Mouse (Mus musculus) neutrophil, adult 5-6 weeks (primary cell): ENCODE measurements at regions not wholly inside any gene's neighbourhood (a gene's known extent, or its start where the extent isn't known, plus 50 kb on each side); places are given as distances from the start of the nearest gene placed in this dataset.

Experiments
- ATAC-seq: fragments of 151-379, 151-347 bp; 2 replicates; pipeline ENCODE4 v1.8.0; 2017; ENCODE audit warnings: mild to moderate bottlenecking, moderate TSS enrichment; ENCODE audit not compliant: insufficient number of reproducible peaks, poor library complexity, low FRiP score, severe bottlenecking; ENCODE audit errors: extremely low read depth

- ATAC-seq, result no peak
Observed at GRCm38 (mm10) chr7:82921722-82922121, 54.6 kb downstream of the Mex3b start.

- ATAC-seq, result no peak
Observed at GRCm38 (mm10) chr7:82923220-82924071, 56.3 kb downstream of the Mex3b start.

- no peak for ATAC-seq
Observed at GRCm38 (mm10) chr7:82924092-82924491, 57.0 kb downstream of the Mex3b start.

DNA sequence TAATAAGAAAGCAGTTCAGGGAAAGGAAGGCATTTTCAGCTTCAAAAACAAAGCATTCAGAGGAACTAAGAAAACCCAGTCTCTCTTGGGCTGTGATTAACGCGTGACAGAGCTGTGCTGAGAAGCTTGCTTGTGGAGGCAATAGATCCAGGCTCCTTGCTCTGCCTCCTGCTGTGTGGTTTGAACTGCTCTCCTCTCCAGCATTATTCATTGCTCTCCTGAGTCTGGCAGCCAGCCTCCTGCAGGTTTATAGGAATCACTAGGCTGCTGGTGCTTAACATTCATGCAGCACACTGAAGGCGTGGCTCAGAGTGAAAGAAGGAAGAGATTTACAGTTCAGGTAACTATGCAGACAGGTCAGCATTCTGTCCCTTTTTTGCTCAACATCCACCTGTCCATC lies 71.2 kb downstream of the Mex3b start:
- no peak for ATAC-seq

GRCm38 (mm10) chr7:82939536-82939935 lies 72.4 kb downstream of the Mex3b start:
- no peak for ATAC-seq

GRCm38 (mm10) chr7:82943376-82943775 lies 76.2 kb downstream of the Mex3b start:
- ATAC-seq, result no peak

DNA sequence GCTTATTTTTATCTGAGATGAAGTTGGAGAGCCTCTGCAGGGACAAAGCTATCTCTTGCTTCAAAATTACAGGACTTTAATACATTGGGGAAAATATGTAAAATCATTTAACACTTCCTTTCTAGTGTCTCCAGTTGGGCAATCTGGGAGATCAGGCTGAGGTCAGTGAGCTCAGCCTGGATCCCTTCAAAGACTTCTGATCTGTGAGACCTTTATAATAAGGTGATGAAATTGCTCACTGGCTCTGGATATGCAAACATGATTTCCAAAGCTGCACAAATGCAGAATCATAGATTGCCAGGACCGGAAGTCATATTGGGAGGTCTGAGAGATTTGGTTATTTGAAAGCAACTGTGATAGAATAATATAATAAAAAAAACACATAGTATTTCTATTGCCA lies 76.7 kb downstream of the Mex3b start:
- ATAC-seq, result no peak

DNA sequence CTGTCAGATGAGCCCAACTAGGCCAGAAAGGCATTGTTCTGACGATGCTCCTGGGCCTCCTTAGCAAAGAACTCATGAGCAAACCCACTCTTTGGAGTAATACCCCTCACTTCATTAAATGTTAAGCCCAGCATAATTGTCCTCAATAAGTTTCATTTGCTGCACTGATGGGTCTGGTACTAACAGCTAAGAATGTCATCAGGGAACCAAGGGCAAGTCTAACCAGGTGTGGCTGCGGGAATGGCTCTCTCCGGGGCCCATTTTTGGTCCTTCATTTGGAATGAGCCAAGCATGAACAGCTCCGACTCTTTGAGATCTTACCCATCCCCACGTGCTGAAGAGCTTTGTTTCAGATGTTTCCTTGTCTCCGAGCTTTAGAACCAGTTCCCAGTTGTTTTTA lies 82.2 kb downstream of the Mex3b start:
- ATAC-seq, result no peak

DNA sequence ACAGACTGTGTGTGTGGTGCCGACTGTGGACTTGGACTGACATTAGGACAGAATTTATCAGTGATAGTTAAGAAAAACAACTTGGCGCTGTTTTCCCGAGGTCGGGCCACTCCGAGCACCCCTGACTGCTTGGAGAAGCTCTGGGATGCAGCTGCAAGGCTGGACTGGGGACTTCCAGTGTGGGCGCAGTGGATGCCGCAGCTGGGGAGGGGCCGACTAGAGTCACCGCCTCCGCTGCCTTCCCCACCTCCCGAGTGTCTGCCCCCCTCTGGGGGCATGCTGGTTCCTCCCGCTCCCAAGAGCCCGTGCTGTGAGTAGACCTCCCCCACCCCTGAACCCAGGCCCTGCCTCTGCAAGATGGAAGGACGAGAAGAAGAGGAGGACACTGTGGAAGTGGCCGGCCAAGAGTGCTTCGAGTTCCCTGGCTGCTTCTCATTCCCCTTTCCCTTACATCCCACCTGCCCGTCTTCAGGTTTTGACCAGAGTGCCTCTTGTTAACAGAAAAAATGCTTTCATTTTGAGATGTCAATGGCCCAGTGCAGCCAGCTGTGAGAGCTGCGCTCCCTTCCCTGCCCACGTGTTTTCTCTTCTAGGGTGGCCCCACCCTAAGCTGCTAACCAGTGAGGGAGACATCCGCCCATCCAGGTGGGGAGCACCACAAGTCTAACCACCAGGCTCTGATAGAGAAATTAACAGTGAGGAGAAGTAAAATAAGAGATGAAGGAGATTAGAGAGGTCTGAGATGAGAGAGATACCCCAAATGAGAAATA lies 90.3 kb downstream of the Mex3b start:
- 0 out of 2 replicates have a peak, but pooled peaks have one; percentile 30 for ATAC-seq

GRCm38 (mm10) chr7:82970599-82970998 lies 103.5 kb downstream of the Mex3b start:
- no peak for ATAC-seq

GRCm38 (mm10) chr7:82971244-82971643 lies 104.1 kb downstream of the Mex3b start:
- ATAC-seq, result peak; percentile 98

GRCm38 (mm10) chr7:82972214-82973006 lies 105.3 kb downstream of the Mex3b start:
- ATAC-seq, result no peak

DNA sequence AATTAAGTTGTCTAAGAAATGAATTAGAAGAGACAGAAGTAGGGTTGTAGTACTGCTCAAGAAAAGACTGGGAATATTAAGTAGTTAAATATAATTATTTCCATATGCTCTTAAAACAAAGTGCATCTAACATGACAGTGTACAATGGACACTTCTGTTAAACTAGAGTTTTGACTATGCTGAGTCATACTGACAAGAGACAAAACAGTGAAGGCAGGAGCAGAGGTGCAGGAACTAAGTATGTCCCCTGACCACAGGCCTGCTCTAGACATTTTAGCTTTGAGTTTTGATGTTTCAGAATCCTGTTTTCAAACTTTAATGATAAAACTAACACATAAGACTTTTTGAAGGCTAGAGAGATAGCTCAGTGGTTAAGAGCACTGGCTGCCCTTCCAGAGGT lies 123.6 kb downstream of the Mex3b start:
- ATAC-seq, result no peak

DNA sequence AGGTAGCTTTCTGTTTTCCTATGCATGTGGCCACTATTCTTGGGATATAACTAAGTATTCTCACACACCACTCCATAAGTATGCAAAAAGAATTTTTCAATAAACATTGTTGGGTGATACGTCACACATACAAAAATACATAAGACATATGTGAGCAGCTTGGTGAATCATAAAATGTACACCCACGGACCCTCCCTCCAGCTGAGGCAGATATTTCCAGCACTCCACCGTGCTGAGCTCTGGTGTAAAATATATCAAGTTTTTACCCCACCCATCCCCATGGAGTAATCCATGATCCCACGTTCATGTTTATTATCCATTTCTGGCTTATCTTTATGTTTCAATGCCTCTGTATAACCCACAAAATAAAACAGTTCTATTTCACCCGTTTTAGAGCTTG lies 126.0 kb downstream of the Mex3b start:
- ATAC-seq, result no peak

DNA sequence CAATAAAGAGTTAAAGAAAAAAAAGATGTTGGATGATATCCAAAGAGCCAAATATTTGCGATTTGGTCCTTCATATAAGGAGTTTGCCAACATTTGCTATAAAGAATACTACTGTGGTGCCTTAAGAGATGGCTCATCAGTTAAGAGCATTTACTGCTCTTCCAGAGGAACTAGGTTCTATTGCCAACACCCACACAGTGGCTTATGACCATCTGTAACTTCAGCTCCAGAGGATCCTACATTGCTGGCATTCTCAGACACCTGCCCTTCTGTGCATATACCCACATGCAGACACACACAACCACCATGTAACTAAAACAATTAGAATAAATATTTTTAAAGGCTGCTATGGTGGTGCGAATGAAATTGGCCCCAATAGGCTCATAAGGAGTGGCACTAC lies 131.7 kb downstream of the Mex3b start:
- ATAC-seq, result no peak

DNA sequence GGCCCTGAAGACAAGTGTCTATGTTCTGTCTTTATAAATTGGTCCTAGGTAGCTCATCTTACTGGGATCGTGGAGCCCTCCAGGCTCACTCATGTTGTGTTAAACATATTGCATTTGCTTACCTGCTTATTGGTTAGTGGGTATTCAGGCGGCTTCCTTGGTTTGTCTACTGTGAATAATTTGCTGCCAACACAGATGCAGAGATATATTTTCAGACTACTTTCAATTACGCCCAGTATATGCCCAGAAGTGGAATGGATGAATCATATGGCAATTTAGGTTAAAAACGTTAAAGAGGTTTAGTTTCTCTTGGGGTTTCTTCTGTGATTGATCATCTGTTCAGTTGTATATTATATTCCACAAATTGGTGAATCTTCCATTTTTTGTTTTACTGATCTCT lies 140.4 kb downstream of the Mex3b start:
- ATAC-seq, result no peak

- ATAC-seq, result no peak
Observed at GRCm38 (mm10) chr7:83012145-83012544, 145.0 kb downstream of the Mex3b start.

- no peak for ATAC-seq
Observed at GRCm38 (mm10) chr7:83014725-83015690, 147.9 kb downstream of the Mex3b start.
